Mouse (Mus musculus) brain, adult 2 months (tissue): ENCODE measurements around the gene Slc18a3.

ENCODE experiments used
- DNase-seq: peaks from one replicate; pipeline ENCODE4 v3.0.0; 2011; ENCODE audit warnings: low read depth, low spot score

Slc18a3 gene

DNA sequence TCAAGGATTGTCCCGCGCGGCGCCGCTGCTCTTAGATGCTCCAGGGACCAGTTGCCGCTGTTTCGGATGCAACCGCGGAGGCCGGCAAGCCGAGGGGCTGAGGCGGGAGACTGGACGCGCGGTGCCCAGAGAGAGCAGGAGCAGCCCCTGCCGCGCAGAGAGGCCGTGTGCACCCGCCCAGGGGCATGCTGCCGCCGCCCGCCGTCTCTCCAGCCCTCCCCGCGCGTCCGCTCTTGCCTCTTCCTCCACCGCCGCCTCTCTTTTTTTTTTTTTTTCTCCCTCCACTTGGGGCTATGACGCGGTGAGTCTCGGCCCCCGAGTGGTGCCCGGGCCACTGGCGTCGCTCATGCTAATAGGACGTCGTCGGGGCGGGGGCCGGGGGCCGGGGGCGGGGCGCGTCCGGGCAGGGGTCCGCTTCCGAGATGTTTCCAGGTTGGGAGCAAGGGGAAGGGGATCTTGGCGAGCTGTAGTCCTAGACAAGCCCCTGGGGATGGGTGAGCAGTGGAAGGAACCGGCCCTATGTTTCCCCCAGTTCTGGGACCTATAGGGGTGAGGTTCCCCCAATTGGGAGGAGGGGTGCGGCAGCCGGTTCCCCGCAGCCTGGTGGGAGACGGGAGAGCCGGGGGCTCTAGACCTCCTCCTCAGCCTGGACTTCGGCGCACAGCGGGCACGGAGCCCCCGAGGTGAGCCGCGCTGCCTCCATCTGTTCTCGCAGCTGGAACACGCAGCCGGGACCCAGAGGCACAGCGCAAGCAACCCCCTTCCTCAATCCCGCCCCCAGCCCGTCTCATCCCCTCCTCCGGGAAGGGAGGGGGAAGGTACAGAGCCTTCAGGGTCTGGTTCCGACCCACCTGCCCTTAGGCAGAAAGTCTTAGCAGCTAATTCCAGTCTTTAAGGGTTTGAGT is at the start of gene Slc18a3:
Gene Slc18a3, minus strand, starts transcription at position 250 of the 905 bp plus-strand sequence.
- peak; percentile 6 for DNase-seq

- DNase-seq: peak; percentile 96
Observed at GRCm38 (mm10) chr14:32513336-32514032, 48.8 kb upstream of the Slc18a3 start, which contains the start of gene Ercc6. Gene Ercc6, plus strand, starts transcription at chr14:32513521.

GRCm38 (mm10) chr14:32512912-32513311 is 48.3 kb upstream of the Slc18a3 start:
- DNase-seq: no peak

- DNase-seq: no peak
Observed at GRCm38 (mm10) chr14:32509443-32509961, 44.9 kb upstream of the Slc18a3 start.

DNA sequence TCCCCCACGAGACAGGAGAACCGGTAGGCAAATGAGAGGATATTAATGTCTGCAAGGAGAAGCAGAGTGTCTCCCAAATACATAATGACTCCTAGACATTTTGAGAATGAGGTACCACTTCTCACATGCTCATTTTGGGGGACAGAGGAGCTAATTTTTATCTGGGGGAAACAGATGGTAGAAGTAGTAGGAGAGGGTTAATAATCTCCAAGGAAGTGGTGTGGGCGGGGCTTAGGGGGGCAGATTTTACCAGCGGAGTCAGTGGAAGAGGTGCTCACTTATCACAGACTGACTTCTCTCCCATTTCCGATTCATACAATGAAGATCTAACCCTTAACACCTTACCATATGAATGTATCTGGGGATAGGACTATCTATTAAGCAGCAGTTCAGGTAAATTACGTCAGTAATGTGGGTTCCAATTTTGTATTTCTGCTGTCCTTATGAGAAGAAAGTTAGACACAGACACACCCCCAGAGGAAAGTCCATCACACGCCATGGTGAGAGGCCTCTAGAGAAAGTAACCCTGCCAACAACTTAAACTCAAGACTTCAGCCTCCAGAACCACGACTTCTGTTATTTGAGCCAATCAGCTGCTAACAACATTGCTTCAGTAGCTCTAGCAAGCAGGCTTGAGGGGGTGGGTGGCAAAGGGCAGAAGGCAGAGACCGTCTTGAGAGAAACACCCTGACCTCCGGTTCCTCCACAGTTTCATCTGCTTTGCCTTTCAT is 43.6 kb upstream of the Slc18a3 start:
- DNase-seq: no peak

DNA sequence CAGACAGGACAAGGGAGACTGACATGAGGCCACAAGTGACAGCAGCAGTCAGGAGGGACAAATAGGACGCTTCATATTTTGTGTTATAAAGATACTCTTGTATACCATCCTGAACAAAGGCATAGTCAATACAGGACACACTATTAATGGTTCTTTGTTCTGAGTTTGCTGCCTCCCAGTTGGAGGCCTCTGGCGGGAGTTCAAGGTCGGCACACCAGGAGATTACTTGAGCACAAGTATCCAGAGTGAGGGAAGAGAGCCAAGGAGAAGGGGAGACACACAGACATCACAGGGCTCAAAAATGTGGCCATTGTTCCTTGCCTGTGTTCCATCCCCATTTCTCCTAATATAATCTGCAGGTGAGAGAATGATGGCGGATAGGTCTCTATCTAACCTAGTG is 42.6 kb upstream of the Slc18a3 start:
- no peak for DNase-seq

DNA sequence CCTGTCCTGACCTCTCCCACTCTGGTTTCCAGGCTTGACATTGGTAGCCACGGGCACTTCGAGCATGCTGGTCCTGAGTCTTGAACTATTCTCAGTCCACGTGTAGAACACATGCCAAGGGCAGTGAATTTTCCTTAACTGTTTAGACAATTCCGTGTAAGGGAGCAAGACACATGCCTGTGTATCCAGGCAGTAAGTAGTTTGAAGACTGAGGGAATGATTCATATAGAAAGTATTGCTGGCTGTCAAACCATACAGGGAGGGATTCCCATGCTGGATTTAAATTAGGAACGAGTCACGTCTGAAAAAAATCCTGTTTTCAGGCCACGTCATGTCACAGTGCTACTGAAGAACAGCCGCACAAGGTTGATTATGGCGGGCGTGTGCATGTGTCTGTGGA is 41.7 kb upstream of the Slc18a3 start:
- no peak for DNase-seq

GRCm38 (mm10) chr14:32503897-32504296 is 39.2 kb upstream of the Slc18a3 start:
- DNase-seq: no peak

- DNase-seq: no peak
Observed at GRCm38 (mm10) chr14:32502764-32503688, 38.4 kb upstream of the Slc18a3 start.

DNA sequence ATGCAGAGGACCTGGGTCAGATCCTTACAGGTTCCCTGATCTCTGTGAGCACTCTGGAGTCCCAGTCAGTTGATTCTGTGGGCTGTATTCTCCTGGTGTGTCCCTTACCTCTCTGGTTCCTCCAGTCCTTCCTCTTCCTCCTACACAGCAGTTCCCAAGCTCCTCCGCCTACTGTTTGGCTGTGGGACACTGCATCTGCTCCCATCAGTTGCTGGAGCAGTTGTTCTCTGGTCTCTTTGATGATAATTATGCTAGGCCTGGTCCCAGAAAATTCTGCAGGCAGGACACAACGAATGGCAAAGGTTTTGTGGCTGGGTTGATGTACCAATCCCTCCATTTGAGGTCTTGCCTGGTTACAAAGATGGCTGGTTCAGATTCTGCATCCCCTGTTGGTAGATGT is 36.7 kb upstream of the Slc18a3 start:
- no peak for DNase-seq

DNA sequence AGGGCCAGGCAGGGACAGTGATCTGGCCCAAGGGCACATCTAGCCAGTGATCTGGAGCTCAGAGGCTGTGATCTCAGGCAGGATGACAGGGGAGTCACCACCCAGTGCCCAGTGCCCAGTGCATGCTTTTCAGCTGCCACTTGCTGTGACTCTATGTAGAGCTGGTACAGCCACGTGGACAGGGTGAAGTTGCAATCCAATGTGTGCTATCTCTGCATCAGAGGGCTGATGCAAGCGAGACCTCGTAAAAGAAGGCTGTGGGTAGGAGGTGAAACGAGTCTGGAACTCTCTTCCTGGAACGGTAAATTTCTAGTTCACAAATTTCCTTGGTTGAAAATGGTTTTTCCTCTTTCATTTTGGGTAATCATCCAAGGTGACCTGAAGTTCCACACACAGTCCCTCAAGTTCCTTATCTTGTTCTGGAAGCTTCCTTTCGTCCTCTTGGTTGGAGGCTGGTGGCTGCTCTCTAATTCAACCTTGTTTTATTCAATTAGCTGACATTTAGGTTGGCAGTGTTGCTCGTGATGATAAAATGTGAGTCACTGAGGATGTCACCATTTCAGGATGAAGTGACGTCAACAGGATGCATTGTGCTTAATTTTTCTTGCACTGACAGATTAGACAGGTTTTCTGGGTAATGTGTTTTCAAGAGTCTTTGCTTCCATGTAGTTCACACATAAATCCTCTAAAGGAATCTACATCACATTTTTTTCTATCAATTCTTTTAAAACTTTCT is 31.6 kb upstream of the Slc18a3 start:
- DNase-seq: no peak

DNA sequence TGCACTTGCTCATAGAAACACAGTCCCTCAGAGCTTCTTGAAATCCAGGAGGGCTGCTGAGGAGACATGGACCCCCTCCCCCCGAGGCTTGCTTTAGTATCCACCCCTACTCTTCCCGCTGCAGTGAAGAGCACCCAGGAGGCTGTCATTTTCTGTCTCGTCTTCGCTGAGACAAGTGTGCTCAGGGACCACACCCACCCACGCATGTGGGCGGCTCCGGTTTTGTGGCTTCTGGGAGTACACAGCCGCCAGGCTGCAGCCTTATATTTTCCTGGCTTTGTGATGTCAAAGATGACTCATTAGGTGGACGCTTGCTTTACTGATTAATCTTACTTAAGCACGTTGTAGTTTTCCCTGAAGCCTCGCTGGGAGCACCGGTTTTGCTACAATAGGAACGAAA is 27.9 kb upstream of the Slc18a3 start:
- DNase-seq: peak; percentile 73

GRCm38 (mm10) chr14:32482061-32482460 is 17.4 kb upstream of the Slc18a3 start:
- peak; percentile 63 for DNase-seq

- DNase-seq: peak; percentile 44
Observed at GRCm38 (mm10) chr14:32477581-32477980, 12.9 kb upstream of the Slc18a3 start.

DNA sequence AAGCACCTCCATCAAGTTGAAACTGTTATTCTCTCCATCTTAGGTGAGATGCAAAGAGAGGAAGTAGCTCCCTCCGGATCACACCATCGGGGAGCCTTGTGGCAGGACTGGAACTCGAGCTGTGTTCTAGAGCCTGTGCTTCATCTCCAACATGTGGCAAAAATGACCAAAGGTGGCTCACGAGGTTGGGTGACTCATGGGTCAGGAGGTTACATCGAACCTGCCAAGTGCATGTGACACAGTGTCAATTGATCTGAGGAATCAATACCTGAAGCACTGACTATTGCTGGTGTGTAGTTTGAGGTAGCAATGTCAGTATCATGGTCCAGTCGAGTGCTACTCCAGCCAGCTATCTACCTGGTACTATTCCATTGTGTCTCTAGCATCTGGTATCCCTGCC is 11.9 kb upstream of the Slc18a3 start:
- no peak for DNase-seq

DNA sequence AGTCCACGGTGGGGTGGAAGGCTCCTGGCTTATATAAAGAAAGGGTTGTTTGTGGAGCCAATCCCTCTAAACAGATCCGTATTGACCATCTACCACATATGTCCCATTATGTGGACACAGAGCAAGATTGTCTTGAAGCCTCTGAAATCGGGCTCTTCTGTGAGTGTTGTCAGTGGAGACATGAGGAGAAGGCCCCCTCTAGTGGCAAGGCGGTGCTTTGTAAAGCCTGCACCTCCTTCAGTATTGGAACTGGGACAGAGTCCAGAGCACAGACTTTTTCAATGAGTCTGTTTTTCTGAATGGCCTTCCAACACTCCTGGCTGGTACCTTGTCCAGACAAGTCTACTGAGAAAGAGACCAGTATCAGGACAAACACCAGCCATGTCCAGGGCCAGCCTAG is 8.3 kb upstream of the Slc18a3 start:
- peak; percentile 88 for DNase-seq

GRCm38 (mm10) chr14:32467606-32468005 is 3.0 kb upstream of the Slc18a3 start:
- DNase-seq: no peak

DNA sequence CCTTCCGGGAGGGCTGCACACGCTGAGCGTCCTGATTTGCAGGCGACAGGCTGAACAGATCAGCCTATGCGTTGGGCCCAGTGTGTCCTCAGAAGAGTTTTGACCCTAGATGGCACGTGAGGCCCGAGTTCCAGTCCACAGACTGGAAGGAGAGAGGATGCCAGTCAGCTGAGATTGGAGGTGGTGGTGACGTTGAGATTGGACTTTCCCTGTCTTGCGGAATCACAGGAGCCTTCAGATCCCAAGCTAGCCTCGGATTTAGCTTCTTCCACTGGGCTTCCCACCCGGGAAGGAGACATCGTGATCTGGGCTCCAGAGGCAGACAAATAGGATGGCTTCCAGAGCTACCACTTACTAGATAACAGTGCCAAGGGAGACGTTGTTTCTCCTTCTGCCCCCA is 1.2 kb upstream of the Slc18a3 start, which contains the start of gene Chat:
Gene Chat, minus strand, starts transcription at position 101 of the 400 bp plus-strand sequence.
- DNase-seq: no peak

- no peak for DNase-seq
Observed at GRCm38 (mm10) chr14:32465506-32465870, 838 bp upstream of the Slc18a3 start.
